Mouse (Mus musculus) cerebellum, postnatal 4 days (tissue): ENCODE data around the gene Adck1.
A peak's percentile ranks its signal among the peaks of the same experiment; 100 is the strongest.
"Not testable (repeated sequence)": the region's sequence is repeated elsewhere in the genome, so short reads cannot be mapped to it uniquely, and the experiment has no call there.

Experiments used
- DNase-seq, 2 experiments: peaks; one replicate each; pipeline ENCODE4 v3.0.0; 2022; ENCODE audit warnings: low spot score in 2 of 2, mixed read lengths in 1 of 2

Gene Adck1

DNA sequence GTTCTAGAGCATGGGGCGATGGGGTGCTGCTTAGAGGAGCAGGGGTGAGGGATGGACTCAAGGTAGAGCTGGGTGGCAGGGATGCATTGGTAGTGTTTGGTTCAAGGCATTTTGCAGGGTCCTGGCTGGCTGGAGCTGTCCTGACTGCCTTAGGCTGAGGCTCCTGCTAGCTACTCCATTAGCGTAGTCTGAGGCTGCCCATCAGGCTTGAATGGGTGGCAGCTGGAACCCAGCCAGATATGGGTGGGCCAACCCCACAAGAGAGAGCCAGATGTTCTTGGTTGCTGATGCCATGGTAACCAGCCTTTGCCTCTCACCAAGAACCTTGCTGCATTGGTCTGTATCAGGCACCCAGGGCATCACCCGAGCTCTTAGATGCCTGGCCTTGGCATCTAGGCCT, 66.6 kb downstream of the Adck1 start:
- no peak for DNase-seq

GRCm38 (mm10) chr12:88428735-88429134, 68.4 kb downstream of the Adck1 start:
- DNase-seq: no peak

DNA sequence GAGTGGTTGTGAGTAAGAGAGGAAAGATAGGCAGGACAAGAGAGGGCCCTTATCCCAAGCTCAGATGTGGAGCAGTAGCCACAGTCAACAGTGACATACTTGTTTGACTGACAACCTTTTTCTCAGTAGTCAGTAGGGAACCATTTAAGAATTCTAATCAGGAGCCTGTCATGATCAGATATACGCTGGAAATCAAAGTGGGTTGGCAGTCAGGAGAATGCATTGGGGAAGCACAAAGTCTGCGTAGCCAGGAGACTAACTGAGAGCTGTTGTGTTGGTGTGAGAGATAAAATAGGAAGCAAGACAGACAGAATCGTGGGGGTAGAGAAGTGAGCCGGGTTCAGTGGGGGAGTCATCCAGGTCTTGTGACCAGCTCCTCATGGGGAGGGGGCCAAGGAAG, 71.9 kb downstream of the Adck1 start:
- no peak for DNase-seq

DNA sequence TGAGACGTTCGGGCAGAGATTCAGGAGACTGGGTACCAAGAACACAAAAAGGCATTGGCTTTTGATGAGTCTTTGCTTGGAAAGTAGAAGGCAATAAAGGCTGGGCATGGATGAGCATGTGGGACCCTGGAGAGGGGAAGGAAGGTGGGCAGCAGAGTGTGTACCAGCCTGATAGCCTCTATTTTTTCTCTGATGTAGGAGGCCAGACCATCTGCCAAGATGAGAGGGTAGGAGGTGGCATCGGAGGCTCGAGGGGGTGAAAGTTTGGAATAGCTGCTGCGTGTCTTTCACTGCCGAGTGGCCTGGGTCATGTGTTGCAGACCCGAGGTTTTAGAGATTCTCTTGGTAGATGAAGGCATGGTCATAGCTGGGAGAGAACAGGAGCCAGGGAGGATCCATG, 72.8 kb downstream of the Adck1 start:
- no peak for DNase-seq

DNA sequence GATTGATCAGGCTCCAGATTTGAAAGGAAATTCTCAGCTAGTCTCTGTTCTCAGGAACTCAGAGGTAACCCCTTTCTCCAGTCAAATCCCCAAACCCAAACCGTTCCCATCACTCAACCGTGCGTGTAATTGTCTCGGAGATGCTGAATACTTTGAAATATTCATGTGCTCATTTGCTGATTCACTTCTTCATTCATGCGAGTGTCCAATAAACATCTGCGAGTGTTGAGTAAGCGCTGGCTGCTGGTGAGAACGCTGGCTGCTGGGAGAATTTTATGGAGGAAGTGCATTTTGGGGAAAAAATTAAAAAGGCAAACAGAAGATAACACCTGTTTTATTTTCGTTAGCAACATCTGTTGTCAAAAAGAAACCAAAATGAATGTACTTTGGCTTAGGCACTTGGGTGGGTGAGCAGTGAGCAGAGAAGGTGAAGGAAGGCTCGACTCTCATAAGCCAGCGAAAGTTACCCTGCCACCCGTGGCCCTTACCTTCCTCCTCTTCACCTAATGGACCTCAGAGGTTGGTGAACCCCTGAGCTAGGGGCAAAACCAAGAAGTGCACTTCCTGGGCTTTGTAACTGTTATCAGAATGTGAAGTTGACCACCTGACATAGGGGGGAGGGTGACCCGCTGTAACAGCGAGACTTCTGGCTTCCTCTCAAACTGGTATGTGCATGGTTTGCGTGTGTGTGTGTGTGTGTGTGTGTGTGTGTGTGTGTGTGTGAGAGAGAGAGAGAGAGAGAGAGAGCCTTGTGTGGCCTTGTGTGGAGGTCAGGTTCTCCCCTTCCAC, 76.8 kb downstream of the Adck1 start:
- DNase-seq: no peak

- DNase-seq: no peak
Measured at GRCm38 (mm10) chr12:88441922-88442809, 81.8 kb downstream of the Adck1 start.

- no peak for DNase-seq
Measured at GRCm38 (mm10) chr12:88444040-88444439, 83.7 kb downstream of the Adck1 start.

DNA sequence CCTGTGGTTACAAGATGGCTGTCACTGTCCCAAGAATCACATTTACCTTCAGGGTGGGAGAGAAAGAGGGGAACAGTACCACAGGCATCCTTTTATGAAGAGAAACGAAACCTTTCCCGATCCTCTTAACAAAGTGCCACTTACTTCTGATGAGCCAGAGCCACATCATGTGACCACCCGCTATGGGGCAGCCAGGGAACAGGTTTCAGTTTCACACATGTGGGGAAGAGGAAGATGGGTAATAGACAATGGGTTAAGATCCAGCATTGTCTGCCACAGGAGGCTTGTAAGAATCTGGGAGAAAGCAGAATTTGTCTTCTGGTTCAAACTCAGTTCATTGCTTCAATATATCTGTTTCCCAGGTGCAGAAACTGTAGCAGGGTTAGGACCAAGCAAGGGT, 85.1 kb downstream of the Adck1 start:
- DNase-seq: no peak

DNA sequence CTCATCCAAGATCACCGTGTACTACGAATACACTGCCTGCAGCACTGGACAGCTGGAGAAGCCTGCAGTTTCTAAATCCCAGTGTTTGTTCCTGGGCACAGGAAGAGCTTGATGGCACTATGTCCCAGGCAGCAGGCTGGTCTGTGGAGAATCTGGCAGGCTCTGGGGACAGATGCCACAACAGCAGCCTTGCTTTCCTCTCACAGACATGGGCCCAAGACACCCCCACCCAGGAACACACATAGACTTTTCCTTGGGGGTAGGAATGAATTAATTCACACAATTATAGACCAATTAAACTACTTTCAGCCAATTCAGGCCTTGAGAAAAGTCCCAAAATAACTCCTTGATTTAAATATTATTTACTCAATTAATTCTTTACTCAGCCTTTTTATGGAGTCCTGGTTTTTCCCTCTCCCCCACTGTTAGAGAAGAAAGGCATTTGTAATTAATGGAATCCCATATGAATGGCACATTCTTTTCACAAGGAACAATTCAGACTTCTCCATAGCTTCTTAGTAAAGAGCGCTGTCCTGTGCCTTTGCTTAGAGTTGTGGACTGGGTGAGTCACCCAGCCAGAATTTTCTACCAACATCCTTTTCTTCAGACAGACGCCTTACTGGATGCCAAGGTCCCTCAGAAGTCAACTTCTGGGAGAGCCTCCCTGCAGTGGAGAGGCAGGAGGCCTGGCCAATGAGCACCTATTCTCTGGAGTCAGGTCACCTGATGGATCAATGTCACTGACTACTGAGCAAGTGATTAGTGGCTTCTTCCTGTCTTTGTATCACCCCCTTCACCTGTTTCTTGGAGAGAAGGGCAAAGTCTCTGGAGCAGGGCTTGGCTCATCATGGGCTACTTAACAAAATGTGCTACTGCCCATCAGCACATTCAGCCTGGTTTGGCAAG, 90.6 kb downstream of the Adck1 start:
- no peak for DNase-seq

GRCm38 (mm10) chr12:88454701-88455410, 94.5 kb downstream of the Adck1 start:
- no peak for DNase-seq

- peak in 1 of 2 experiments; percentile 15 for DNase-seq
Measured at GRCm38 (mm10) chr12:88457021-88457420, 96.7 kb downstream of the Adck1 start.

- DNase-seq: peak in 1 of 2 experiments; percentile 12
Measured at GRCm38 (mm10) chr12:88458936-88459335, 98.6 kb downstream of the Adck1 start.

DNA sequence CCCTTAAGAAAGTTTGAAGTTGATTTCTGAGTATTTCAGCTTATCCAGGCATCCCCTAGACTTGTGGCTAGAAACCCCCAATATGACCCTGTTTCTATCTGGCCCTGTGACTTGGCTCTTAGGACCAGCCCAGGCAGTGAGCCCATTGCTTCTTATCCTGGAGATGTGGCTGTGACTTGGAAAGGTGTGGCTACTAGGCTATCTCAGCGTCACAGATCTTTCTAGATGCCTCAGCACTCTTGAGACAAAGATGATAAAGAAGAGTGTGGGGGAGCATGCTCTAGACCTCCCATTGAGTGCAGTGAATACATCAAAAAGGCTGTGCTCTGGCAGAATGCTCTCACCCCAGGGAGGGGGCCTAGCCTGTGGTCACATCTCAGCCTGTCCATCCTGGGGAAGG, 99.1 kb downstream of the Adck1 start:
- DNase-seq: peak in 1 of 2 experiments; percentile 7

DNA sequence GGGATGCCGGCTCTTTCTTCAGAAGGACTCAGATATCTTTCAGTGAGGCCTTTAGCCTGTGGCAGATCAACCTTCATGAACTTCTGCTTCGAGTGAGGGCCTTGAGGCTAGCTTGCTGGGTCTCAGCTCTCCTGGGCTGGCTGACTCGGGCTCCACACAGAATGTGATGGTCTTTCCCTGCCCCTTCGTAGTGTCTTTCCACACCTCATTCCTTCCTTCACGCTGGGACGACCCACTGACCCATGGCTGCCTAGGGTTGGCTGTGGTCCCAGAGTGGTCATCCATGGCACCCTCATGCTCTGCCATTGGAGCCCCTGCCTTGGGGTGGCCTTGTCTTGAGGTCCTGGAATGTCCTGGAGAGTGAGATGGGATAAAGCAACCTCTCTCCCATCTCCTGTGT, 100.7 kb downstream of the Adck1 start:
- DNase-seq: no peak

DNA sequence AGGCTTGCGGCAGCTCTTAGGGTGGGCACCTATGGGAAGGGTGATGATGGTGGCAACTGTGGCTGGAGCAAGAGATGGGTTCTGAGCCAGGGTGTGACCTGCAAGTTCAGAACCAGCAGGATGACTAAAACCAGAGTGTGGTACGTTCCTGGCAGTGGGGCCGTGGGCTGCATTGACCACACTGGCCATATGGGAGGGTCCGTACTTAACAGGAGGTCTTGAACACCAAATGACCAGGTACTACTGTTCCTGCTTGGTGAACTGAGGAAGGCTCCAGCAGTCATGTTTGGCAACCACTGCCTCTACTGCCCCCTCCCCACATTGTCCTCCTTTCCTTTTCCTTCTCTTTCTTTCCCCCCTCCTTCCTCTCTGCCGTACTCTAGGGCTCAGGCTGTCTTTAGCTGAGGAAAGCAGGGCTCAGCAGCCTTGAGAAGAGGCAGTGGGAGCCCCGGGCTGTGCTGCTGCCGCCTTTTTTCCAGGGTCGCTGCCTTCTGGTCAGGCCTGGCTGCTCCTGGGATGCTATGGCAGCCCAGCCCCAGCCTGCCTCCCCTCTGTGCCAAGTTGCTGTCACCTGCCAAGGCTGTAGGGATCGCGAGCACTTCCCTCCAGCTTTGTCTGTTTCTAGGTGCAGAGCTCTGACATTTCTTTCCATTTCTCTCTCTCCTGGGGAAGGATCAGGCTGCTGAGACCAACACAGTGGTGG, 103.4 kb downstream of the Adck1 start:
- peak in 1 of 2 experiments; percentile 19 for DNase-seq

DNA sequence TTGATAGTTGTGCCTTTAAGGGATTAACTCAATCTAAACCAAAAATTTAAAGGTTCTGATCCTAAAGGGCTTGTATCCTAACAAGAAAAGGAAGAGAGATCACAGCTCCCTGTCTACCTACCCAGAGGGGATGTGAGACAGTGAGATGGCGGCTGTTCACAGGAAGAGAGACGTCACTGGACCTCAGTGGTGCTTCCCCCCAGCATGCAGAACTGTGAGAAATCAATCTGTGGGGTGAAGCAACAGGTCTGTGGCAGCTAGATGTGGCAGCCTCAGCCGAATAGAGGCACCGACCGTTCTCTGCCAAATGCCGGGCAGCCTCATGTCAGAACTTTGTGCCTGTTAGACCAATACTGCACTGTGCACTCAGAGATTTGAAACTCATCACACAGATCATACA, 106.4 kb downstream of the Adck1 start:
- no peak for DNase-seq

DNA sequence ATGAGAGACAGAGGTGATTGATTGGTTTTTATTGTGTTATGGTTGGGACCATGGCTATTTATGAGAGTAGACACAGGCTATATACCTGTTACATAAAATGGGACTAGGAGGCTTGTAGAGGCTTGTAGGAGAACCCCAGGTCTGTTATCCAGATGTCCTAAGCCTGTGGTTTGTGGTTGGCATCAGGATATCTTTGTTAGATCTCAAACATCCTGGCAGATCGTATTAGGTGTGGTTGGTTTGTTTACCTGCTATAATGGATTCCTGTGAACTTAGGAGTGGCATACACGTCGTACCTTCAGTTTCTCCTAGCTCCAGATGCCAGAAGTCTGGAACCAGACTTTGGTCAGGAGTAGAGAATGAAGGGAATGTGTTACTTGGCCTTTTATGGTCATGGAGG, 106.9 kb downstream of the Adck1 start:
- DNase-seq: no peak

GRCm38 (mm10) chr12:88467935-88468465, 107.6 kb downstream of the Adck1 start:
- DNase-seq: no peak

GRCm38 (mm10) chr12:88468691-88469090, 108.3 kb downstream of the Adck1 start:
- DNase-seq: no peak

DNA sequence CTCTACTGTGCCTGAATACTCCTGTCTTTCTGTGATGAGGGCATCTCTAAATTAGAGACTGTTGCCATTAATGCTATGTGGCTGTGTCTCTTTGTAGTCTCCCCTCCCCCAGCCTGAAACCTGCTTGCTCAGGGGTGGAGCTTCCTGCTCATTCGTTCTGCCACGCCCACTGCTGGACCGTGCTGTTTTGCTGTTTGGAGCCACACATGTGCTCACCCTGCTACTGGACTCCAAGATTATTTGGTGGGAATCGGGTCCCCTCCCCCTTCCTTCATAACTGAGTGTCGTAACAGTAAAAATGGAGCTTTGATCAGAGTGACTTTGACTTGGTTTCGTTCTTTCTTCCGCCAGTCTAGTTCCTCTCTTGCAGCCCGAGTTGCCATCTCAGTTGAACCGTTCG, 111.5 kb downstream of the Adck1 start:
- DNase-seq: not testable (repeated sequence)
